Mouse (Mus musculus): ENCODE measurements around the gene Rwdd2b.

The Rwdd2b gene

DNA sequence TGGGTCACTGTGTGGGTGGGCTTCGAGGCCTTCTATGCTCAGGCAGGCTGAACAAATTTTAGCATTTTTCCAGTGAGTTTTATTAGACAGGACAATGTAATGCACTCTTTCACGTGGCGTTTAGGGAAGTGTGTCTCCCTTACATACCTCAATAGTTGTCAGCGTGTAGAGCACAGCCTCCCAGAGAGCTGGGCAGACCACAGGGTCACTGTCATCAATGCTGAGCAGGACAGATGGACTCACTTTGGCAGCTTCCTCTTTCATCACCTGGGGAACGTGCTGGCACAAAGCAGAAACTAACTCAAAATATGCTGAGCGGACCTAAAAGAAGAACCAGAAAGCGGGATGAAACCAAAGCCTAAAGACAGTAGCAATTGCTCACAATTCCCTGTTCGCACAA lies 19.7 kb downstream of the Rwdd2b start:
- DNase-seq (ENCODE audit: low spot score in 2 of 2) = no peak

GRCm38 (mm10) chr16:87405001-87405400 lies 35.4 kb downstream of the Rwdd2b start:
- no peak for DNase-seq (ENCODE audit: low spot score in 2 of 2)

DNA sequence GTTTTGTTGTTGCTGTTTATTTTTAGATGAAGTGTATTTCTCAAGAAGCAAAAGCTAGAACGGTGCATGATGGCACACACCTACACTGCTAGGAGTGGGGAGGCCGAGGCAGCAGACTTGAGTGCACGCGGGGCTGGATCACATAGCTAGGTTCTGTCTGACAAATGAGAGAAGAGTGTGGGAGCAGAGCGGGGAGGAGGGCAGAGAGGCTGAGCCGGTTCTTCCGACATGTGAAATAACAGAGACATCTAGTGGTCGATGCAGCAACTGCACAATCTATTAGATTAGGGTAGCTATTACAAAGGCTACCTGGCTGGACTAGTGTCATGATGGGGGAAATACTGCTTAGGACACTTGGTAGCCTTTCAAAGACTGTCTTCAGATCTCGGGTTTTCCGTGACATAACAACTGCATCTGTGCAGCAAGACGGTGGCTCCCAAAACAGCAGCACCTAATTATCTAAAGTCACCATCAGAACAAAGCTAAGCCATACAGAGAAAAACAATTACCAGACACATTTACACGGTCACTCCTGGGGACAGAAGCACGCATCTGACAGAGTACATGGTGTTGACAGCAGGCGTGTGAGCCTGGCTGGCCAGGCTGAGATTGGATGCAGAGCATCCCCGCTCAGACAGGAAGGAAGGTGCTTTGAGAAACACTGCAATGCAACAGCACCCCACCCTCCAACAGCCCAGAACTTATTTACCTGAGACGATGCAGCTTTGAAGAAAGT lies 46.4 kb downstream of the Rwdd2b start:
- peak; percentile 13 to 47 for DNase-seq (ENCODE audit: low spot score in 2 of 2)

DNA sequence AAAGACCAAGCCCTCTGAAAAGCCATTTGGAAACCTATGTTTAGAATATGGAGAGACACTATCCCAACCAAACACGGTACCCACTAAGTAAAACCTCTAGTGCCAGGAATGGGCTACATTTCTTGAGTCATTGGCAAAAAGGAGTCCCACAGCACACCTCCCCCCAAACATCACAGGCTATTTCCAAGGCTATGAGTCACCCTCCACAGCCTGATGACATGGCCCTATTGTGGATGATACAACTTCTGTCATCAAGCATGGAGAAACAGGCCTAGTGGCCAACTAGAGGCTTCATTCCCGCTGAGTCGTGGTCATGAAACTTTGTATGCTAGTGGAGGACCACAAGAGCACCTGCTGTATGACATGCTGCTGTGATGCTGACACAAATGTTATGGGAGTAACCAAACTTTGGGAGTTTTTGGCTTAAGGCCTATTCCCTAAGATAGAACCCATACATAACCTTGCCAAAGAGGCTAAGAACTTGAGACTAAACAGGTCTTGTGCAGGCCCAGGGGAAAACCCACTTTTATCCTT lies 52.9 kb downstream of the Rwdd2b start:
- no peak for DNase-seq (ENCODE audit: low spot score in 2 of 2)

DNA sequence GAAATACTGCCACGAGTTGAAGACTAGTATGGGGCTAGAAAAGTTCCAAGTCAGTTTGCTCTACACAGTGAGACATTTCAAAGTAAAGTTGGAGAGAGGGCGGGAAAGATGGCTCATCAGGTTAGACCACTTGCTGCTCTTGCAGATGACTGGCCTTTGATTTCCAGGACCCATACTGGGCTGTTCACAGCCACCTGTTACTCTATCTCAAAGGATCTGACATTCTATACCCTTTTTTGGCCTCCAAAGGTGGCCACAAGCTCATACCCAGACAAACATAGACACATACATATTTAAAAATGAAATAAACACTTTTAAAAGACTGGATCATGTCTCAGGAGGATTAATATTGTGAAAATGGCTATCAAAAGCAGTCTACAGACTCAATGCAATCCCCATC lies 56.0 kb downstream of the Rwdd2b start:
- DNase-seq (ENCODE audit: low spot score in 2 of 2) = no peak

All from frontal cortex, postnatal 25 days (tissue).